Mouse (Mus musculus) embryo, embryonic 9.5 days (tissue): ENCODE results near the gene Anp32e.
"Not testable (repeated sequence)": the region's sequence is repeated elsewhere in the genome, so short reads cannot be mapped to it uniquely, and the experiment has no call there.

Experiments
- DNase-seq: peaks from one replicate; pipeline ENCODE4 v3.0.0-alpha.2; 2017; ENCODE audit errors: extremely low spot score

The Anp32e gene

GRCm38 (mm10) chr3:95938835-95939234, 9.8 kb downstream of the Anp32e start:
- DNase-seq, result peak; percentile 25

- DNase-seq, result no peak
Observed at GRCm38 (mm10) chr3:95942749-95943148, 13.7 kb downstream of the Anp32e start.

GRCm38 (mm10) chr3:95943226-95943625, 14.2 kb downstream of the Anp32e start:
- no peak for DNase-seq

GRCm38 (mm10) chr3:95944742-95945141, 15.7 kb downstream of the Anp32e start:
- no peak for DNase-seq

GRCm38 (mm10) chr3:95945731-95946240, 16.7 kb downstream of the Anp32e start:
- DNase-seq, result no peak

GRCm38 (mm10) chr3:95948325-95948724, 19.3 kb downstream of the Anp32e start:
- no peak for DNase-seq

- peak; percentile 93 for DNase-seq
Observed at GRCm38 (mm10) chr3:95950763-95951551, 21.9 kb downstream of the Anp32e start.

- not testable (repeated sequence) for DNase-seq
Observed at GRCm38 (mm10) chr3:95951566-95951965, 22.5 kb downstream of the Anp32e start.

- no peak for DNase-seq
Observed at GRCm38 (mm10) chr3:95953023-95953422, 24.0 kb downstream of the Anp32e start.

GRCm38 (mm10) chr3:95953522-95953921, 24.5 kb downstream of the Anp32e start:
- DNase-seq, result no peak

GRCm38 (mm10) chr3:95954648-95955173, 25.7 kb downstream of the Anp32e start:
- not testable (repeated sequence) for DNase-seq

- DNase-seq, result no peak
Observed at GRCm38 (mm10) chr3:95955318-95955717, 26.3 kb downstream of the Anp32e start.

GRCm38 (mm10) chr3:95957359-95958148, 28.5 kb downstream of the Anp32e start:
- DNase-seq, result no peak

- DNase-seq, result no peak
Observed at GRCm38 (mm10) chr3:95959082-95959481, 30.0 kb downstream of the Anp32e start.

- no peak for DNase-seq
Observed at GRCm38 (mm10) chr3:95959807-95960206, 30.8 kb downstream of the Anp32e start.

GRCm38 (mm10) chr3:95962182-95962581, 33.1 kb downstream of the Anp32e start:
- DNase-seq, result not testable (repeated sequence)

GRCm38 (mm10) chr3:95963230-95963629, 34.2 kb downstream of the Anp32e start:
- peak; percentile 58 for DNase-seq

GRCm38 (mm10) chr3:95963681-95964080, 34.6 kb downstream of the Anp32e start:
- DNase-seq, result no peak

- DNase-seq, result peak; percentile 52
Observed at GRCm38 (mm10) chr3:95965518-95966451, 36.7 kb downstream of the Anp32e start.

- no peak for DNase-seq
Observed at GRCm38 (mm10) chr3:95969277-95969676, 40.2 kb downstream of the Anp32e start.

GRCm38 (mm10) chr3:95970661-95971060, 41.6 kb downstream of the Anp32e start:
- DNase-seq, result not testable (repeated sequence)
